In genomic region chr7:113131945-113132538, GRCm38 (mm10) we compare ENCODE assay signal across 9 mouse cellular contexts.
DNase-seq lines count a peak whose midpoint lies in the region; ATAC-seq and TF ChIP-seq lines count a peak whose summit lies in the region.
"Had no signal": no experiment of that assay in that cellular context is flagged by ENCODE, and none has a peak within 500 bp of the region (broad histone marks: within the 10 kb centered on the region; RNA-seq: fewer than 3 reads in every experiment).

No protein-coding gene starts in this region.

- H3K27ac ChIP-seq in lung, embryonic 15.5 days = no peak overlapping the region
- H3K27ac ChIP-seq: limb, embryonic 13.5 days had no signal

- no peak overlapping the region for H3K4me2 ChIP-seq in lung, embryonic 15.5 days
- H3K4me2 ChIP-seq: limb, embryonic 13.5 days had no signal

- peaks cover 13% of the 10 kb centered on the region for H3K4me1 ChIP-seq in lung, embryonic 15.5 days
- H3K4me1 ChIP-seq: limb, embryonic 13.5 days had no signal

- CTCF ChIA-PET in Patski (lab: Charles Lee) = interaction anchor here (0.7 to 4.6 kb wide), 5 partner anchors 211 to 756 kb away, joined by 3 to 51 read pairs (median 3); no protein-coding TSS in a partner anchor

- H3K36me3 ChIP-seq in lung, embryonic 15.5 days = no peaks in the 10 kb centered on the region
- H3K36me3 ChIP-seq: limb, embryonic 13.5 days had no signal

- H3K27me3 ChIP-seq in Patski = no peaks in the 10 kb centered on the region
- no peaks in the 10 kb centered on the region for H3K27me3 ChIP-seq in lung, embryonic 15.5 days
- H3K27me3 ChIP-seq: limb, embryonic 13.5 days had no signal

- H3K9me3 ChIP-seq in lung, embryonic 15.5 days = no peaks in the 10 kb centered on the region
- H3K9me3 ChIP-seq: limb, embryonic 13.5 days had no signal

- in situ Hi-C loops in Patski (cut with MboI; ENCODE audit: low pct_unique_long_range_greater_than_20kb) = loop anchor here (10.0 to 25.0 kb wide), 2 partner anchors 455 to 757 kb away; no protein-coding TSS in a partner anchor

- no peak overlapping the region for H3K9ac ChIP-seq in lung, embryonic 15.5 days
- H3K9ac ChIP-seq: limb, embryonic 13.5 days had no signal

- peak; percentile 96 for TF ChIP-seq CTCF in Patski (IDR thresholded peaks at IDR 0.05)

- ATAC-seq in Patski = no peak
- peak; percentile 55; the same call in 1 of the 2 replicates for ATAC-seq in lung, embryonic 15.5 days (ENCODE audit: borderline replicate concordance, extremely low read depth, low FRiP score, low TSS enrichment)

- H3K4me3 ChIP-seq in lung, embryonic 15.5 days = no peak overlapping the region
- H3K4me3 ChIP-seq: limb, embryonic 13.5 days had no signal

- DNase-seq in CD4-positive helper T cell, adult 2 months (ENCODE audit: low read depth, low spot score) = peak; percentile 26
- DNase-seq in Patski (ENCODE audit: low read depth, low spot score) = no peak
- DNase-seq in cerebellum, postnatal 14 days = peak; percentile 90 to 92
- peak; percentile 79 for DNase-seq in gastrocnemius, postnatal 10 days
- peak; percentile 84 for DNase-seq in layer of hippocampus, adult 11-12 months (ENCODE audit: low spot score)
- peak; percentile 47 for DNase-seq in retina, postnatal 7 days (ENCODE audit: low read depth, low spot score)
- no peak for DNase-seq in T-cell, adult 2 months (ENCODE audit: low spot score)

- POLR2A ChIA-PET in Patski (lab: Charles Lee) = interaction anchor here (0.6 to 1.3 kb wide), 2 partner anchors 211 to 345 kb away, joined by 5 to 14 read pairs; no protein-coding TSS in a partner anchor

- under 1% methylated on average over 6 of the region's 6 CpGs for WGBS in lung, embryonic 15.5 days

Comparison
In these comparisons a context has a peak if more than half of its experiments do, and no peak if none do; other contexts are left out.
1. DNase-seq: peak in CD4-positive helper T cell, adult 2 months (single experiment), cerebellum, postnatal 14 days (2 of 2), gastrocnemius, postnatal 10 days (single experiment), layer of hippocampus, adult 11-12 months (single experiment) and retina, postnatal 7 days (single experiment); none in Patski (single experiment) and T-cell, adult 2 months (single experiment).